Mouse (Mus musculus) cerebellum, adult 18-20 months (tissue): ENCODE results near the gene Bcr.

Experiments used
- DNase-seq, 2 experiments: peaks; one replicate each; pipeline ENCODE4 v3.0.0; 2021

The Bcr gene

DNA sequence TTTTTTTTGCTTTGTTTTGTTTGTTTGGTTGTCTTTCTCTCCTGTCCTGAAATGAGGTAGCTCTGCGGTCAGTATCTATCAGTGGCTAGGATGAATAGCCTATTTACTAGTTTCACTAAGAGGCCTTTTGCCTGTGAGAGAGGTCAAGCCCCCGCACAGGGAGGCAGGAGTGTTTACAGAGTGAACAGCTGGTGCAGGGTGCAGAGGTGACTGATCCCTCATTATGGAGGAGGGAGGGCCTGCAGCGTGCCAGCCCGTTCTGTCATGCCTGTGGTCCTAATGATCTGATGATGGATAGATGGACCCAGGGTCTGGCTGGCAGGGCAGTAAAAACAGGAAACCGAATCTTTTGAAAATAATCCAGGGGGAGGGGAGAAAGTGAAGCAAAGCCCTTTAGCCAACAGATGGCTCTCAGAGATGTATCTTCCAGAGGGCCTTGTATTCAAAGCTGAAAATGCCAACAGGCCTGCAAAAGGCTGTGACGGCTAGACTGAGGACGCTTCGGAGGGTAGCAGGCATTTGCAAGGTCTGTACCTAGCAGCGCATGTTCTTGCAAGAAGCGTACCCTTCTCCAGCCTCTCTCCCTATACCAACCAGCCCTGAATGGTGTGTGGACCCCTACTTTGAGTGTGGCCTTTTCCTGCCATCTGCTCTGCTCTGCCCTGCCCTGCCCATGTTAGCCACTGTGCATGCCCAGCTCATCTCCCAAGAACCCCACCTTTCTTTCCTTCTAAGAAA, 38.2 kb downstream of the Bcr start:
- no peak for DNase-seq

DNA sequence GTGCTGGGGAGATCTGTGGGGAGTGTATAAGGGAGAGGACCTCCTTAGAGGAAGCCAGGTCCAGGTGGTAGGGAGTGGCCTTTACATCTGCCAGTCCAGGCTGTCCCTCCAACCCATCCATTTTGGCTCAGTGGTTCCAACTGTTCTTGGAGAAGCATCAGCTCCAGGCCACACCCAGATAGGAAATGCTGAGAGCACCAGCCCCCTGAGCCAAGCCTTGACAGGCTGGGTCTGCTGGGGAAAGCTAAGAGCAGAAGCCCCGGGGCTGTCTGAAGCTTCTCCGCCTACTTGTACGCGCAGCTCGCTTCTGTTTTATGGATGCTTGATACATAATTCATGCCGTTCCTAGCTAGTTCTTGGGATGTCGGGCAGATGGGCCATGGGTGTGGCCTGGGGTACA, 39.9 kb downstream of the Bcr start:
- peak; percentile 33 to 43 for DNase-seq

DNA sequence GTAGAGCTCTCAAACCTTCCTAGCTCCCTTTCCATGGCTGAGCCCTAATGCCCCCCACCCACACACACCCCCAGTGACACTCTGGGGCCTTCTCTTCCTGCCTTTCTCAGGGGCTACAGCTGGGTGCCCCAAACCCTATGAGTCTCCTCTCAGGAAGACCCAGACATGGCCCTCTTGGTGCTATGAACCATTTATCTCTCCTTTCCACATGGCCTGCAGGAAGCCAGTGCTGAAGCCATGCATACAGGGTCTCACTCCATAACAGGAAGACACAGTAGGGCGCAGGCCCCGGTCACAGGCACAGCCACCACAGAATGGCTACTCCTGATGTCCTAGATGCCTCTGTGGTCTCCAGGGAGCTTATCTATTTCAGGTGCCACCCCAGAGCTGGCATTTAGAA, 43.1 kb downstream of the Bcr start:
- no peak for DNase-seq

DNA sequence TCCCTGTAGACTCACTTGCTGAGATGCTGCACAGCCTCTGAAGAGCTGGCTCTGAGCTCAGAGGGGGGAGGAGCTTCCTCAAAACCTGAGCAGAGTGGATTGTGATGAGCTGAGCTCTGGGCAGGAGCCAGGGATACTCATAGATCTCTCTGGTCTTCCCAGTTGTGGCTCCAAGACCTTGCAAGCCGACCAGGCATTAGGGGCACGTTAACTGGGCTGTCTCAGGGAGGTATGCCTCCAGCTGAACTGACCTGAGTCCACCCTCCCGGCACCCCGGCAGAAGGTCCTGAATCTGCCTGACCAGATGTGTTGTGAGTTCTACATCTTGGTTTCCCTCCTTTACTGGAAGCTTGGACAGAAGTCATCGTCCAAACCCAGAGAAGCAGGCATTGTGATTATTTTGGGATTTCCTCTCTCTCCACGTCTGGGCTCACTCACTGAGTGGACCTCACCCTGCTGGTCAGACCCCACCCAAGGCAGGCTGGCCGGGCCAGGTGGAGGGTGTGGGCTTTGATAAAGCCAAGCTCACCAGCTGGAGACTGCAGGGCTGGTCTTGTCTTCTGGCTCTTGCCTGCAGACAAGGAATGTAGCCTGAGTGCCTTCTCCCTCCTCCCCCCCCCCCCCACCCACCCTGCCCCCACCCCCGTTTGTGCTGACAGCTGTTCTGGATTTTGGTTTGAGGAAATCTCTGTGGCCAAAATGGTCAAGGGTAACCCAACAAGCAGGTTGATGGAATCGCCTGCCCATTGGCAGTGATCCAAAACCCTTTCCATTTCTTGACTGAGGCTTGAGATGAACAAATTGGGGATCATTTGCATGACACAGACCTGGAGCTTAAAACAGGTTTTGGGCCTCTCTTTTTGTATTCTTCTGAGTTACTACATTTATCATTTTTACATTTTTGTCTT, 44.1 kb downstream of the Bcr start:
- peak; percentile 36 to 46 for DNase-seq

DNA sequence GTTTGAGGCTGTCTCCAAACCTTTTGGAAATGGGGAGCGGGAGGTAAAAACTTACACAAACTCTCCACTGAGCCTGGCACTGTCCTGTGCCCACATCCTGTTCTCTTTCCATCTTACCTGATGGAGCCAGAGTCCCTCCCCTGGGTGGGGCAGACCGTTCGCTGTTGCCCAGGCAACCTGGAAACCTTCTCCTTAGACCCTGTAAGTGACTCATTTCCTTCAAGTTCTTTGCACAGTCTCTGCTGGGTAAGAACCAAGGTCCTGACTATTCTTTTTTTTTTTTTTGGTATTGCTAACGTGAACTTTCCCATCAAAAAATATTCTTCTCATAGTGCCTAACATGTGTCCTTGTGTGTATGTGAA, 44.7 kb downstream of the Bcr start:
- no peak for DNase-seq

DNA sequence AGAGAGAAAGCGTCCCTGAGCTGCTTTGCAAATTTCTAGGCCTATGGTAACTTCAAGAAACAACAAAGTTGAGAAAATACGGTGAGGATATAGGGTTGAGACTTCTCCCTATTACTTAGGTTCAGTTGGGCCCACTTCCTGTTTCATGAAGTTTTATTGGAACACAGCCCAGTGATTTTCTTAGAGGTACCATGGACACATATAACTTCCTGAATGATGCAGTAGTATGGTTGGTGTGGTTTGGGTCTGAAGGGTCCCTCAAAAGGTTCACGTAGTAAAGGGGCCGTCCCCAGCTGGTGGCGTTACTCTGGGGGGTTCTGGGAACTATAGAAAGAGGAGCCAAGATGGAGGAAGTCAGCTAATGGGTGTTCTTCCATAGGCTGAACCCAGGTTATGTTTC, 45.3 kb downstream of the Bcr start:
- DNase-seq, result no peak

DNA sequence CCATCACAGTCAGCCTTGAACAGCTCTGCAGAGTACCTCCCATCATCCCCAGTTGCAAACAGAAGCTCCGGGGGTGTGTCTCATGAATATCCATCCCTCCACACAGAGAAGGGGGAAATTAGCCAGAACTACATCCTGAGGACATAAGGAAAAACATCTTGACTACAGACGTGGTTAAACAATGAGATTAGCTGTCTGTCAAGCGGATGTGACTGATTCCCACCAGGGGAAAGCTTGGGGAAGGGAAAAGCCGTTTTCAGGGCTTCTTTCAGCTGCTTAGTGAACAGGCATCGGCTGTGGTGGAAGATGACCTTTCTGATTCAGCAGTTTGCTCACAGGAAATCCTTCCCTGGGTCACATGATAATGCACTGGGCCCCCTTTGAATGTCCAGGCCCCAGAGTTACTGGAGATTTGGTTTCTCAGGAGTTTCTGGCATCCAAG, 46.6 kb downstream of the Bcr start:
- no peak for DNase-seq

DNA sequence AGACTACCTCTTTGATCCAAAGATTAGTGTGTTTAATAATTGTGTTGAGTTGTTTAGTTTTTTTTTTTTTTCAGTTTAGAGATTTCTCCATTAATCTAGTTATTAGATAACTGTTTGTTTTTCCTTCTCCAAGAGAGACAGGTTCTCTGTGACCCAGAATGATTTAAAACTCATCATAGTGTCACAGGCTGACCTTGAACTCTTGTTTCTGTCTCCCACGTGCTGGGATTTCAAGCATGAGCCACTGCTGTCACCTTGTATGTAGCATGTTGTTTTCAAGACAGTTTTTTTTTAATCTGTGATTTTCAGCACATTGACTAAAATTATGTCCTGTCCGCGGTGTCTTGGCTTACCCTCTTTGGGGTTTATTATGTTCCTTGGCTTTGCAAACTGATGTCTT, 47.7 kb downstream of the Bcr start:
- DNase-seq, result no peak

DNA sequence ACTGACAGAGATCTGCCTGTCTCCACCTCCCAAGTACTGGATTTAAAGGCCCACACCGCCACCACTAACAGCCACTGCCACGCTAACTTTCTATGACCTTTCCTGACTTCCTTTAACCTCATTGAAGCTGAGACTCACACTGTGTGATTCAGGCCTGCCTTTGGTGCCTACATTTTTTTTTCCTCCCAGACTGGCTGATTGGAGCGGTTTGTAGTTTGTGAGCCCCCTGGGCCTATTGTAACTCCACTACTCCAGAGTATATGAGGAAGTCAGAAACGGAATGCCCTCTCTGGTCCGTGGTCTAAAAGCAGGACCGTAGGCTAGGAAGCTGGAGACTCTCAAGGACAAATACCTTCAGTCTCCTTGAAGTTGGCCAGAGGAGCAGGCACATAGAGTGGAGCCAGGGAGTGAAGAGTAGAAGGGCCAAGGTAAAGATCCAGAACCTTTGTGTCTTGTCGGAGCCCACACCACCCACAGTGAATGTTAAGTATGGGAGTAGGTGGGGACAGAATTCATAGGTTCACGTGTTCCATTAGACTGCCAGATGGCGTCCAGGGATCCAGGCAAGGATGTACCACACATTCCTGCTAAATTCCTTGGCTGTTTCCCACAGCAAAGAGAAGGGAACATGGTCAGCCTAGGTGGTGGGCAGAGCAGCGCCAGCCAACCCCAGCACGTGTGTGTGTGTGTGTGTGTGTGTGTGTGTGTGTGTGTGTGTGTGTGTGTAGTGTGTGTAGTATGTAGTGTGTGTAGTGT, 51.2 kb downstream of the Bcr start:
- DNase-seq, result no peak

DNA sequence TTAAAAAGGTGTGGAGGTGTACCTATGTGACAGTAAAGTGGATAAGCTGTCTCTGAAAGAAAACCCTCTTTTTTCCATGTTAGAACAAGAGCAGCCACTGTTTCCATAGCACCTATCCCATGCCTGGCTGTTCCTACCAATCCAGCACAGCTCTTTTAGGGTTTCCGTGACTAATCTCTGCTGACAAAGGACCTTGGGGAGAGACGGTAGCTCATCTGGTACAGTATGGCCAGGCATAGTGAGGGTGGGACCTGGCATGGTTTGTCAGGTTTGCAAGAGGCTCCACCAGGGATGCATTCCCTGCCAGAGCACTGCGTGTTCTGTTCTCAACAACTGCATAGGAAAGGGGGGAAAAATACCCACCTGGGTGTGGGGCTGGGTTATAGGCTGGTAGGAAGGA, 52.0 kb downstream of the Bcr start:
- DNase-seq, result no peak

DNA sequence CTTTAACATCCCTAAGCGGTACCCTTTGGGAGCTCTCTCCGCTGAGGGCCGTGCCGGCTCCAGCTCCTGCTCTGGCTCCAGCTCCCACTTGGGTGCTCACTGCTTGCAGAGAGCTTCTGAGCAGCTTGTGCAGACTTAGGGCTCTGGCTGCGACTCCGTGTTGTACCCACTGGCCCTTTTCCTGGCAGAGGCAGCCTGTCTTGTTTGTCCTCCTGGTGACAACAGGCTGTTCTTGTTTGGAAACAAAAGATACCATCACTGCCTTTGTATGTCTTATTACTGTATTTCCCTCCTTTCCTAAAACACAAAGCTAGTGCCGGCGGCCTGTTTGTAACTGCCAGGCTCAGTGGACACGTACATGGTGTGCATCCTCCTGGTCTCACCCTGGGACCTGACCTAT, 53.2 kb downstream of the Bcr start:
- peak; percentile 39 to 42 for DNase-seq

DNA sequence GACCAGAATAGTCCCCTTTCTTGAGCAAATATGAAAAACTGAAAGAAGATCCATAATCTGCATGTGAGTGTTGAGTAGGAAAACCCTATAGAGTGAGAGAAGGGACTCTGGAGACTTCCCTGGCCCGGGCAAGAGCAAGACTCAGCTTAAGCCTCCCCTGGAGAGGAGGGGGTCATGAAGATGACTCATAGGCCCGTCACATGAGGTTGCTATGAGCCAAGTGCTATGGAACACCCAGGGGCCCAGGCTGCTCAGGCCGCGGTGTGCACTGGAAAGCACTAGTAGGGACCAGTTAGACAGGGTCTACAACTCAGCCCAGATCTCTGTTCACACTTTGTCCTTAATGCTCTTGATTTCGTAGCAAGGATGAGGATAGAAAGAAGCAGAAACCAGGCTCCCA, 54.8 kb downstream of the Bcr start:
- no peak for DNase-seq

DNA sequence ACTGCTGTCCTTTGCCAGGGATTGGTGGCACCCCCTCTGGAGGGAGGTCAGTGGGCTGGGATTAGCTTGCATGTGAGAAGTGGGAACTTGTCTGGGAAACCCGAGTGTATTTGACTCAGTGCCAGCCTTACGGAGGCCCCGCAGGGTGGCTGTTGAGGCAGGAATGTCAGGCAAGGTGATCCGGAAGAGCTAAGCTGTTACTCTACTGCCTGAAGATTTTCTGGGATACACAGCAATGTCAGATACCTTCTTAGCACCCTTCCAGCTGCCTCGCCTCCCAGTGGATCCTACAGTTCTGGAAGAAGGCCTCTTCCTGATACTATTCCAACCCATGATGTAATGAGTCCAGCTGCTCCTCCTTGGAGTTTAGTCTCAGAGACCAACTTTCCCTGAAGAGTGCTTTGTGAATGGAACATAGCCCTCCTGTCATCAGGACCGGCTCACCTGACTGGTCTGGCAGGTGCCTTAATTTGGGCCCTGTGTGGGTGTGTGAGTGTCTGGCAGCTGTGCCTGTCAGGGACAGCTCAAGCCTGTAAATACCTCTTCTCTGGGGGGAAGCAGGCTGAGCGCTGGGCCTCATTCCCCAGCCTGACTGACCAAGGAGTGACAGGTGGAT, 56.6 kb downstream of the Bcr start:
- no peak for DNase-seq

DNA sequence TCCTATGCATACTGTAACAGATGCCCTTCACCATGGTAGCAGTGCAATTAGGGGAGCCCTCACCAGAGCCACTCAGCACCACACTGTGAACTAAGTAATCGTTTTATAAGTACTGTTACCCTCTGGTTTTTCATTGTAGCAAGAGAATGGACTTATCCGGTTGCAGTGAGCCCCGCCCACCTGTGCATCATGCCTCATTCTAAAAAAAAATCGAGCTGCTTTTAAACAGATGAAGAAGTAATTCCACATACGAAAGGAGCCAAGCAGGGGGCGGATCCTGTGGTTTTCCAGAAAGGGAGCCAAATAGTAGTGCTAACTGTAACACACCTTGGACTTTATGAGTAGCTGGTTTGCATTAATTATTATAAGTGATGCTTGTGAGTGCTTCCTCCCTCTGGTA, 58.1 kb downstream of the Bcr start:
- DNase-seq, result no peak

DNA sequence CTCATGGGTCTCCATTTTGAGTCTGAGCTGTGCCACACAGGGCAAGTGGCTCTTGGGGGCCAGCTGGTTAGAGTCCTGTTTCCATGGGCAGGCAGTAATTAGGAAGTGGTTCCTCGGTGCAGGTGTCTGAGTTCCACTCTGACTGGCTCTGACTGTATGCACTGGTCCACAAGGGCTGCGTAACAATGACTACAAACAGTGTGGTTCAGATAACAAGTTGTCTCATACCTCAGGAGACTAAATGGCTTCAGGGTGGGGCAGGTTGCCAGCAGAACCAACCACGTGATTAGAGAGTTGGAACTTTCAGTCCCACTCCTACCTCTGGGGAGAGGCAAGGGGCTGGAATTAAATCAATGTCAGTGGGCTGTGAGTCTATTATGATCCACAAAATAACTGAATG, 59.0 kb downstream of the Bcr start:
- no peak for DNase-seq

DNA sequence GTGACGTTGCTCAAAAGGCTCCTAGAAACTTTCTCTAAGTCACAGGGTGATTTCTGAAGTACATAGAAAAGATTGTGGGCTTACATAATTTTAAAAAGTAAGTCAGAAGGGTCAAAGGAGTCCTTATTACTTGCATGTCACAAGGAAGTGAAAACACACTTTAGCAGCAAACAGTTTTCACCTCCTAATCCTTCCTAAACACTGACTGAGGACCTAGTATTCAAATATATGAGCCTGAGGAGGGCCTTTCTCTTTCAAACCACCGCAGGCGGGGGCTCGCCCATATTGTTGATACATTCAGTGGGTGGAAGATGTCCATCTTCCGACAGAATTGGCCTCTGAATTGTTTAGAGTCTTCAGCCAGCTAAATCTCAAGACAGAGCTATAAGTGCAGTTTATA, 59.8 kb downstream of the Bcr start:
- DNase-seq, result no peak

DNA sequence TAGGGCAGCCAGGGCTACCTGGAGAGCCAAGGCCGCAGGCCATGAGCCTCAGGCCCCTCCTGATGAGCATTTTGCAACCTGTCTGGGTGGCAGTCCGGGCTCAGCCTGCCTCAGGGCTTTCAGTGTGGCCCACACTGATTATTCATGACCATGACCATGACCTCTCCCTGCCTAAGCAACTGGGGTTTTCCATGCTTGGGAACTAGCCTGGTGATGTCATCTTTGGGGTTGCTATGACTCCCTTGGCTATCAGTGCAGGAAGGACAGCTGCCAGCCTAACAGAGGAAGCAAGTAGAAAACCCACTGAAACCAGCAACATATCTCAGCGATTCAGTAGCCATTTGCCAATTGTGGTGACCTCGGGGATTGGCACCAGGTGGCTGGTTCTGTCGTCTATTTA, 60.6 kb downstream of the Bcr start:
- peak; percentile 45 to 60 for DNase-seq

DNA sequence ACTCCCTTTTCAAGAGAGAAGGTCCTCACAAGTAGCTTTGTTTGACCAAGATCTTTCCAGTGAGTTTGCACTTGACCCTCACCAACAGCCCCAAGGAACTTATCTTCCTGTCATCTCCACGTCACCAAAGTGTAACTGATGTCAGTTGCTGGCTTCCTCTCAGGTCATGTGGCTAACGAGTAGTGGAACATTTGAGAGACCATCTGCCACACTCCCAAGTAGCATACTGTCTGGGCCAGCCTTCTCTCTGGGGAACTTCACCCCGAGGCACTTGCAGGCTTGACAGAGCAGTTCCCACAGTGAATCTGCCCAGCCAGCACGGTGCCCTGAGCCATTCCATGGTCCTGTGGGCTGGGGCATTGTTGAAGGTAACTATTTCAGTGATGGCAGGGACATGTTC, 65.2 kb downstream of the Bcr start:
- peak; percentile 48 to 52 for DNase-seq

DNA sequence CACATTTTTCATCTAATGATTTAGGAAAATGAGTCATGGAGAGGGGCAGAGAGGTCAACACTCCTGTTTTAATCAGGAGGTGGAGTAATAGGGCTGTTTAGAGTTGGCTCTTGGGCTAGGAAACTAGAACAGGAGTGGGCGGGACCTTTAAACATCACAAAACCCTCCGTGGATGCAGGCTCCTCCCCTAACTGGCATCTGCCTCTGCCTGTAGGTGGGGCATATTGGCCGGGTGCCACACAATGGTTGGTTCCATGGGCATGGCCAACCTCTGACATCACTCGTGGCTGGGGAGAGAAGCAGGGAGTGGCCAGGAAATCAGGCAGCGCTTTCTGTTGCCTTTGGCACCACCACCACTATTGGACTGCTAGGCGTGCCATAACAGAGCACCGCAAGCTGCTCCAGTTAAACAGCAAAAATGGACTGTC, 68.9 kb downstream of the Bcr start:
- peak; percentile 39 to 45 for DNase-seq

DNA sequence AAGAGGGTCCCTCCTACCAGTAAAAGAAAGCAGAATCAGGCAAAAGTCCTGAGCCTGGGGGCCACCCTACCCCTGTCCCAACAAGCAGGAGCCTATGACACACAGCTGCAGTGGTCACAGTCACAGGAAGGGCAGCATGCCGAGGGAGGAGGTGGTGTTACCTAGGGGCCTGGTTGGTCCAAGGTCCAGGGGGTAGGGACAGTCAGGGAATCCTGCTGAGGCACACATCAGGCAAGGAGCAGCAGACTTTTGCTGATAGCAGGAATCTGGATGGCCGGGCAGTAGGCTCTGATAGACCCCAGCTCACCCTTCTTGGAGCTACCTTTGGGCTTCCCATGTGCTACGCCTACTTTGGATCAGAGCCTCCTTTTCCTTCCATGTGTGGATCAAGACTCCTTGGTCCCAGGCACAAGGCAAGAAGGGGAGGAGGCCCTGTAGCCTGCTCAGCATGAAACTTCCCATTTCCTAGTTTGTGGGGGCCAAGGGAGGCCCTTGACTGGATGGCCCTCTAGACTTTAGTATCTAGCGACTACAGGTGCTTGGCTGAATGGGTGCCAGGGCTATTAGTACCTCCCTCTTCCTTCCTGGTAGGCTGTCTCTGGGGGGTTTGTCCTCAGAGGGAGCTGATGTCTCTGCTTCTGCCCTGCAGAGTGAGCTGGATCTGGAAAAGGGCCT, 70.1 kb downstream of the Bcr start:
- no peak for DNase-seq

DNA sequence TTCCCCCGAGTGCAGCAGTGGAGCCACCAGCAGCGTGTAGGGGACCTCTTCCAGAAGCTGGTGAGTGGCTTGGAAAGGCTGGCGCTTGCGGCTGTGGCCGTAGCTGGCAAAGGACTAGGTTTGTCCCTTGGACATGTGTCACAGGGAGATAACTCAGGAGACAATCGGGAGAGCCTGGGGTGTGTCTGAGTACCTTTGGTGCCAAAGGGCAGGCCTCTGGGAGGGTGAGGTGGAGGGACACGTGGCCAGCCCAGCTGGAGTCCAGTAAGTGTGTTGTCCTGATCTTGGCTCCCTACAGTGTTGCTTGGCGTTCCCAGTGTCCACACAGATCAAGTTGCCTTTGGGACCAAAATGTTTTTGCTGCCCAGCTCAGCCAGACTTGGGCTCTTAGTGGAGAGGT, 71.2 kb downstream of the Bcr start:
- peak; percentile 49 for DNase-seq

DNA sequence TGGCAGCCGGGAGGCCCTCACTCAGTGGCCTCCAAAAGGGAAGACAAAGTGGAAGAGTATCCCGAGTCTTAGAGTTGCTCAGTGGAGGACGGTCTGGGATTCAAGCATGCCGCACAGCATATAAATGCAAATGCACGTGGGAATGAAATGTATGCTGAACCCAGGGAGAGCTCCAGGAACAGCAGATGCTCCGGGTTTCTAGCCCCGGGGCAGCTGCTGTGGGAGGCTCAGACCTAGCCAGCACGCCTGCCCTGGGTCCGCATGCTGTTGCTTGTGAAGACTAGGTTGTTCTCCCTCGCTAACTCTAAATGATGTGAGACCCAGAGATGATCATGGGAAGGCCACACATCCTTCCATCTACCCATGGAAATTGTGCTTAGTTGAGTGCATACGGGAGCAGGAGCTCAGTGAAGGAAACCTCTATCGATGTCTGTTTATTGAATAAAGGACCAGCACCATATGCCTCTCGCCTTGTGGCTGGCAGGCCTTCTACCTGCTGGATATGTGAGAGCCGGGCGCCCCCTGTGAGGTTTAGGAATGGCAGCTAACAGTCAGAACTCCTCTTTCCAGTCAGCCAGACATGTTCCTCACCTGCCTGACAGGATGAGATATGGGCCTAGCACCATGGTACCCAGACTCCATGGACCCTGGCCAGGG, 74.6 kb downstream of the Bcr start:
- DNase-seq, result peak; percentile 69 to 76
